Mouse (Mus musculus) kidney, postnatal 0 days (tissue): ENCODE measurements at regions not wholly inside any gene's neighbourhood (a gene's known extent, or its start where the extent isn't known, plus 50 kb on each side); places are given as distances from the start of the nearest gene placed in this dataset.

Experiments
- ATAC-seq: fragments of 200-750 bp; cut with Nextera tagmentation; replicated peaks from 2 replicates; pipeline ENCODE4 v1.8.0; 2017; ENCODE audit warnings: low read depth, moderate number of reproducible peaks, moderate TSS enrichment, moderate library complexity; ENCODE audit not compliant: low FRiP score
- DNase-seq: peaks from one replicate; pipeline ENCODE4 v3.0.0-alpha.2; 2016; ENCODE audit warnings: low spot score
- H3K27ac ChIP-seq: fragments of 300-500 bp; sonication (generic); 2 replicates; pipeline ENCODE4 v1.5.1; 2014; ENCODE audit warnings: mild to moderate bottlenecking
- H3K27me3 ChIP-seq: fragments of 300-500 bp; sonication (generic); 2 replicates; pipeline ENCODE4 v1.6.1; 2014; ENCODE audit warnings: low read length, mixed read lengths; ENCODE audit not compliant: insufficient read depth
- H3K36me3 ChIP-seq: fragments of 300-500 bp; sonication (generic); 2 replicates; pipeline ENCODE4 v1.6.1; 2014; ENCODE audit warnings: low read length, mixed read lengths; ENCODE audit not compliant: insufficient read depth
- H3K4me1 ChIP-seq: fragments of 300-500 bp; sonication (generic); replicated peaks from 2 replicates; pipeline ENCODE4 v1.6.1; 2014; ENCODE audit warnings: antibody characterized with exemption, low read length, mixed read lengths; ENCODE audit not compliant: insufficient read depth
- H3K4me2 ChIP-seq: fragments of 300-500 bp; sonication (generic); 2 replicates; pipeline ENCODE4 v1.6.1; 2014; ENCODE audit warnings: mild to moderate bottlenecking, low read length, moderate library complexity, mixed read lengths
- H3K4me3 ChIP-seq: fragments of 300-500 bp; sonication (generic); replicated peaks from 2 replicates; pipeline ENCODE4 v1.5.1; 2014; ENCODE audit warnings: low read depth, low read length
- H3K9ac ChIP-seq: fragments of 300-500 bp; sonication (generic); 2 replicates; pipeline ENCODE4 v1.6.1; 2014; ENCODE audit warnings: low read depth, low read length
- H3K9me3 ChIP-seq: fragments of 300-500 bp; sonication (generic); replicated peaks from 2 replicates; pipeline ENCODE4 v1.6.1; 2016; ENCODE audit warnings: low read length, inconsistent platforms, mixed read lengths
- CTCF ChIP-seq: IDR thresholded peaks from 2 replicates; pipeline ENCODE4 v1.5.1; 2016; ENCODE audit warnings: antibody characterized with exemption, low read depth, mild to moderate bottlenecking, moderate library complexity
- WGBS: fragments of 180-500 bp; shearing (Covaris S2); extraction: QIAGEN DNeasy Blood & Tissue Kit; methylation state at CpG from one replicate; pipeline ENCODE4 v1.1.7; 2014; 5-methylcytosine and 5-hydroxymethylcytosine counted together

DNA sequence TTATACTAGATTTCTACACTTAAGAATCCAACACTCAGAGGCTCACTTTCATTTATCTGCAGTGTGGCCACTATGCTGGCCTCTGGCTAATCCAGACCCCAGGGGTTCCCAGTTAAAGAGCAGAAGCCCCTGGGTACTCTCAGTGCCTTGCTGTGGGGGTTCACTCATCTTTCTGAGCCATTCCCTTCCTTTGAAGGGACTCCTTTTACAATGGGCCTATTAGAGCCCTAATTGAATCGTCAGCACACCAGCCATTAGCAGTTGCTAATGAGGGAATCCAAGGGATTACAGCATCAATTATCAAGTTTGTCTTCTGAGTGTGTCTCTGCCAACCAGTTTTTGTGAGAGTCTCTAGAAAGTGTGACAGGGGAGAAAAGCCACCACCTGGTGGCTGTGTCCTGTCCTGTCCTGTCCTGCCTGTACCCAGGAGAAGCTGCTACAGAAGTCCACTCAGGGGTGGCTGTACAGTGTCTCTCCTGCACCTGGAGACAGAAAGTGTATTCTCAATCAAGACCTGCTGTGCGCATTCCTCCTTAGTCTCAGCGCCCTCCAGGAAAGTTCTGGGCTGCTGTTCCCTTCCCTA, 188.1 kb downstream of the Emp1 start:
- TF ChIP-seq CTCF: no peak
- WGBS: 48% methylated on average over 3 of the region's 3 CpGs
- H3K4me1 ChIP-seq: no peaks in the 10 kb centered on the region
- H3K27me3 ChIP-seq: no peaks in the 10 kb centered on the region
- no peak overlapping the region for H3K27ac ChIP-seq
- no peaks in the 10 kb centered on the region for H3K36me3 ChIP-seq
- no peak overlapping the region for H3K4me3 ChIP-seq
- no peaks in the 10 kb centered on the region for H3K9me3 ChIP-seq
- DNase-seq (no peak), ATAC-seq (no peak)
- no peak overlapping the region for H3K9ac ChIP-seq
- no peak overlapping the region for H3K4me2 ChIP-seq

GRCm38 (mm10) chr6:135552396-135552795, 190.1 kb downstream of the Emp1 start:
- no peak for TF ChIP-seq CTCF
- Histone ChIP-seq H3K36me3 (no peaks in the 10 kb centered on the region), H3K4me3 (no peak overlapping the region), H3K4me2 (no peak overlapping the region), H3K9ac (no peak overlapping the region), H3K9me3 (no peaks in the 10 kb centered on the region), H3K4me1 (no peaks in the 10 kb centered on the region), H3K27ac (no peak overlapping the region), H3K27me3 (no peaks in the 10 kb centered on the region)
- no peak for DNase-seq
- no peak for ATAC-seq
- 92% methylated on average over 3 of the region's 3 CpGs for WGBS

DNA sequence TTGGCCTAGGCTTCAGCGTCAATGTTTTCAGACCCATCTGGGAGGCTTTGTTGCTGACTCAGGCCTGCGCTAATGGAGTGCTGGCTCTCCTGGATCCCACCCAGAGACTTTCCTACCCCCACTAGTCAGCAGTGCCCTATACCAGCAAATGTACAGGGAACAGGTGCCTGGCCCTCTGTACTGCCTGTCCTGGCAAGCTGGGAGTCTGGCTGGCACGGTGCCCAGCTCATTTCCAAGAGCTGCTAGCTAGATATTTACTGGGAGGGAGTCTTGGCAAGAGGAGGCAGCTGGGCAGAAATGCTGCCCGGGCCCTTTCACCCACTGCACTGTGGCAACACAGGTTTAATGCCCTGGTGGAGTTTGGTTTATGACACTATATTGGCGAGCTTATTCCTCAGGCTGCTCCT, 197.2 kb downstream of the Emp1 start:
- no peak overlapping the region for H3K9ac ChIP-seq
- peak overlapping the region; percentile 63; the same call in 1 of the 2 replicates for H3K27ac ChIP-seq
- H3K9me3 ChIP-seq: no peaks in the 10 kb centered on the region
- no peaks in the 10 kb centered on the region for H3K36me3 ChIP-seq
- H3K4me3 ChIP-seq: no peak overlapping the region
- no peaks in the 10 kb centered on the region for H3K27me3 ChIP-seq
- H3K4me2 ChIP-seq: no peak overlapping the region
- 39% methylated on average over 5 of the region's 5 CpGs for WGBS
- no peaks in the 10 kb centered on the region; the same call in 1 of the 2 replicates for H3K4me1 ChIP-seq
- TF ChIP-seq CTCF: no peak
- DNase-seq (peak; percentile 67), ATAC-seq (peak; percentile 92)

- Histone ChIP-seq H3K4me2 (no peak overlapping the region), H3K36me3 (no peaks in the 10 kb centered on the region), H3K9me3 (no peaks in the 10 kb centered on the region), H3K27ac (no peak overlapping the region), H3K9ac (no peak overlapping the region), H3K27me3 (no peaks in the 10 kb centered on the region), H3K4me3 (no peak overlapping the region), H3K4me1 (no peaks in the 10 kb centered on the region; the same call in 1 of the 2 replicates)
- DNase-seq: no peak
- WGBS: 95% methylated on average over 2 of the region's 2 CpGs
- ATAC-seq: no peak
- TF ChIP-seq CTCF: no peak
Observed at GRCm38 (mm10) chr6:135562267-135562666, 199.9 kb downstream of the Emp1 start.

DNA sequence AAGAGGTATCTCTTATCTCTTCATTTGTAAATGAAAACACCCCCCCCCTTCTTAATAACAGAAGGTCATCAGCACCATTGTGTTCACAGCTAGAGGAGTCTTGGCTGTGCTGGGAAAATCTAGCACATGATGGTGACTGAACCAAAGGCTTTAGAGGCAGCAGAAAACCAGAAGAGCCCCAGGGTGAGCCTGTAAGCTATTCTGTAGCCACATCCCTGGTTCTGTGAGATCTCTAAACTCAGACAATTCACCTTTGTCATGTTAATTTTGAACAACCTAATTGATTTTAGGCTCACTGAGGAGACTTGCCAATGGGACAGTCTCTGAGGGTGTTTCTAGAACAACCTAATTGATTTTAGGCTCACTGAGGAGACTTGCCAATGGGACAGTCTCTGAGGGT, 201.4 kb downstream of the Emp1 start:
- DNase-seq: no peak
- Histone ChIP-seq H3K9me3 (no peaks in the 10 kb centered on the region), H3K36me3 (no peaks in the 10 kb centered on the region), H3K9ac (no peak overlapping the region), H3K27ac (no peak overlapping the region), H3K4me2 (no peak overlapping the region), H3K4me1 (no peaks in the 10 kb centered on the region; the same call in 1 of the 2 replicates), H3K27me3 (no peaks in the 10 kb centered on the region), H3K4me3 (no peak overlapping the region)
- TF ChIP-seq CTCF: no peak
- ATAC-seq: no peak

- no peaks in the 10 kb centered on the region for H3K9me3 ChIP-seq
- DNase-seq: no peak
- H3K27ac ChIP-seq: no peak overlapping the region
- H3K4me3 ChIP-seq: no peak overlapping the region
- ATAC-seq: no peak
- TF ChIP-seq CTCF: no peak
- no peaks in the 10 kb centered on the region for H3K27me3 ChIP-seq
- 38% methylated on average over 1 of the region's 1 CpGs for WGBS
- no peak overlapping the region for H3K4me2 ChIP-seq
- H3K36me3 ChIP-seq: no peaks in the 10 kb centered on the region
- no peaks in the 10 kb centered on the region for H3K4me1 ChIP-seq
- no peak overlapping the region for H3K9ac ChIP-seq
Observed at GRCm38 (mm10) chr6:135569086-135569485, 206.7 kb downstream of the Emp1 start.

GRCm38 (mm10) chr6:135575294-135575693, 212.9 kb downstream of the Emp1 start:
- ATAC-seq (no peak; the same call in 1 of the 2 replicates), DNase-seq (peak; percentile 10)
- Histone ChIP-seq H3K36me3 (no peaks in the 10 kb centered on the region), H3K27me3 (no peaks in the 10 kb centered on the region), H3K27ac (no peak overlapping the region), H3K9me3 (no peaks in the 10 kb centered on the region), H3K9ac (no peak overlapping the region), H3K4me1 (no peaks in the 10 kb centered on the region), H3K4me2 (no peak overlapping the region), H3K4me3 (no peak overlapping the region)
- no peak for TF ChIP-seq CTCF
- WGBS: 68% methylated on average over 2 of the region's 2 CpGs
